Mouse (Mus musculus) granulocyte monocyte progenitor cell, adult 5-6 weeks (primary cell): ENCODE results near the gene Serinc2. TPM values are rescaled to one million over a fixed set of nuclear protein-coding genes. Genes with fewer than 3 reads are reported as not detected.
"Not testable (repeated sequence)": the region's sequence is repeated elsewhere in the genome, so short reads cannot be mapped to it uniquely, and the experiment has no call there.

Source experiments
- ATAC-seq: replicated peaks from 2 replicates; pipeline ENCODE4 v1.8.0; 2016; ENCODE audit warnings: mild to moderate bottlenecking, moderate TSS enrichment, inconsistent platforms; ENCODE audit not compliant: poor library complexity, severe bottlenecking
- total RNA-seq, 2 experiments: library from RNA; stranded (forward) in 1 of 2; stranded (reverse) in 1 of 2; fragments of 200-712, 200-1000 nt in 1 of 2; fragments of >200 nt in 1 of 2; fragmentation: Nextera tagmentation in 1 of 2; gene quantifications; 2 replicates each; pipeline ENCODE4 v1.2.3; 2014 to 2017

The Serinc2 gene
- total RNA-seq, 2 experiments from 2014 or later = not detected

DNA sequence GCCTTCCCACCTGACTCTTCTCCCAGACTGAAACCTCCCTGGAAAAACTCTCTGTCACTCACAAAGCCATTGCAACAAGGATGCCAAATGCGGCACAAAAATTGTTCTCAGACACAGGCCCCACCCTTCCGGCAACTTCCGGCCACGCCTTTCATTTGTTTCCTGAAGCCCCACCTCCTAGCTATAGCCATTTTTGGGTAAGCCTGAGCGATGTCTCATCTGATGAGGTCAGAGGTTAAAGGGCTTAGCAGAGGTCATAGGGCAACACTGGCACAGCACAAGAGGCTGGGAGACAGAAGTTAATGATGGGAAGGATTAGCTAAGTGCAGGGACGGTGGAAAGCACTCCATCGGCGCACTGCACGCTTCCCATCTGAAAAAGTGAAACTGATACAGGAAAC is 12.4 kb downstream of the Serinc2 start:
- ATAC-seq = no peak

DNA sequence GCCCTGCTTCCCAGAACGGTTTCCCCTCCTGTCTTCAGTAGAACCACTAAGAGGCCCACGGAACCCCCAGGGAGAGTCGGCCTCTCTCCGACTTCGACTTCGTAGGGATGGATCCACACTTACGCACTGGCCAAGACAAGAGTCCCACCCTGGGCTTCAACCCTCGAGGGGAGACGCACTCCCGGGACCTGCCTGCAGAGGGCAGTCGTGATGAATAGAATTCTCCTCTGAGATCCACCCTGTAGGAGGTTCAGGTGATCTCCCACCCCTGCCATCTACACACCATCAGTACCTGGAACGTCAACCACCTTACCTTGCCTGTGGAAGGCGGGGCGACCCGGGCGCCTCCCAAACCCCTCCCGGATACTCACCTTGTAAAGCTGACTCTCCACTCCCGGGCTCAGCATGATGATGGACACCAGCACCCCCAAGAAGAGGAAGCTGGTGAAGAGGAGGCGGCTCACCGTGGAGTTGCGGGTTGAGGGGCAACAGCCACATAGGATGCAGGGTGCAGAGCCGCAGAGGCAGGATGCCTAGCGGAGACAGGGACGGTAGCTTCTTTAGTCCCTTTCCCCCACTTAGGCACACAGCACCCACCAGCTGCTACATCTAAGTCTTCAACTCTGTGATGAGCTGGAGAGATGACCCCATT is 14.2 kb downstream of the Serinc2 start:
- peak; percentile 79 for ATAC-seq

DNA sequence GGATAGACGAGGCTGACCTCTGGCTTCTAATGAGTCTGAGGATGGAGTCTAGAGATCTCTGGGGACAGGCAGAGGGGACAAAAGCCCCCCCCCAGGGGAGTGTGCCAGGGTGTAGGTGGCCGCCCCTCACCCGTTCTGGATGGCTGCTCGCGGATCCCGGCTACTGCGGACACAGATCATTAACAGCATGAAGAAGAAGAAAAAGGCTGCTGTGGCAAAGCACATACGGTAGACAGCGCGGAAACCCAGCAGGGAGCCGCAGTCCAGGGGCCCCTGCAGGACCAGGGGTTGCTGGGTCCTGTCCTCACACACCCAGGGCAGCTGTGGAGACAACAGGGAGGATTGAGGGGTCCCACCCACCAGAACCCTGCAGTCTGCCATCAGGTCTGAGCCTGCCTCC is 14.9 kb downstream of the Serinc2 start:
- no peak for ATAC-seq

- no peak for ATAC-seq
These were observed 18.6 kb downstream of the Serinc2 start for GRCm38 (mm10) chr4:130260406-130260805.

- peak; percentile 29; the same call in 1 of the 2 replicates for ATAC-seq
These were observed 26.4 kb downstream of the Serinc2 start for GRCm38 (mm10) chr4:130252441-130253157.

GRCm38 (mm10) chr4:130251763-130252162 is 27.2 kb downstream of the Serinc2 start:
- ATAC-seq = 0 out of 2 replicates have a peak, but pooled peaks have one; percentile 13

- peak; percentile 65 for ATAC-seq
These were observed 27.8 kb downstream of the Serinc2 start for GRCm38 (mm10) chr4:130251172-130251705.

- ATAC-seq = no peak
These were observed 30.4 kb downstream of the Serinc2 start for GRCm38 (mm10) chr4:130248636-130249035.

DNA sequence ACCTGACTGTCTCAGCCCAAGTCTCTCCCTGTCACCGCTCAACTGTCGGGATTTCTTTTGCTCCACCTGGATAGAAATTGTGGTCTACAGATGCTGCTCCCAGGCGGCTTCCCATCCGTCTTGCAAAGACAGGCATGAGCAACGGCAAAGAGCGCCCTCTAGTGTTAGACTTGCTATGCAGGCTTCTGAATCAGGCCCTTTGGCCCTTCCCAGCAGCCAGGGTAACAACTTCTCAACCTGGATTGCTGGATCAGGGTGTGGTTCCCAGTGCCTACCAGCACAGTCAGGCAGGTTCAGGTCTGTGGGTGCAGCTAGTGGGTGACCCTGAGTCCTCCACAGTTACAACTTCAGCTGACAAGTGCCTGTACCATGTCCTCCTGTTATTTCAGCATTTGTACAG is 32.9 kb downstream of the Serinc2 start:
- ATAC-seq = peak; percentile 66

GRCm38 (mm10) chr4:130244749-130245148 is 34.3 kb downstream of the Serinc2 start:
- no peak for ATAC-seq

DNA sequence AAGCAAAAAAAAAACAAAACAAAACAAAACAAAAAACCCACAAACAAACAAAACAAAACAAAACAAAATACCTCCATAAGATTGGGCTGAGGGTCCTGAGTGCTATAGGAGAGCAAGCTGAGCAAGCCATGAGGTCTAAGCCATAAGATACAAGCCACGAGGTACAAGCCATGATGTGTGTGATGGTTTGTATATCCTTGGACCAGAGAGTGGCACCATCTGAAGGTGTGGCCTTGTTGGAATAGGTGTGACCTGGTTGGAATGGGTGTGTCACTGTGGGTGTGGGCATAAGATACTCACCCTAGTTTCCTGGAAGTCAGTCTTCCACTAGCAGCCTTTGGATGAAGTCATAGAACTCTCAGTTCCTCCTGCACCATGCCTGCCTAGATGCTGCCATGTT is 35.4 kb downstream of the Serinc2 start:
- ATAC-seq = not testable (repeated sequence)

GRCm38 (mm10) chr4:130242956-130243355 is 36.0 kb downstream of the Serinc2 start:
- ATAC-seq = no peak

GRCm38 (mm10) chr4:130240695-130241094 is 38.3 kb downstream of the Serinc2 start:
- no peak for ATAC-seq

DNA sequence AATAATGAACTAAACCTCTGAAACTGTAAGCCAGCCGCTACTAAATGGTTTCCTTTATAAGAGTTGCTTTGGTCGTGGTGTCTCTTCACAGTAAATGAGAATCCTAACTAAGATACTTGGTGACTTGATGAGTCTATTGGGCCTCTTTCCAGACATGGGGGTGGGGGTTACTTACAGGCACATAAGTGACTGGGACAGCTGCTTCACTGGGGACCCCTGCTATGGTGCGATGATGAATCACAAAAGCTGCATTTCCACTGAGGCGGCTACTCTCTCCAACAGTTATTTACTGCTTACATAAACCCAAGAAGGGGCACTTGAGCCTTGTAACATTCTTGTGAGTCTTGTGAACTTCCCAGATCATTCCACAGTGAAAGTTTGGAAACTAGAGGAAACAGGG is 41.4 kb downstream of the Serinc2 start:
- no peak for ATAC-seq

- no peak for ATAC-seq
These were observed 42.6 kb downstream of the Serinc2 start for GRCm38 (mm10) chr4:130236361-130236760.

- ATAC-seq = no peak
These were observed 54.9 kb downstream of the Serinc2 start for GRCm38 (mm10) chr4:130224071-130224470.

GRCm38 (mm10) chr4:130222179-130222578 is 56.8 kb downstream of the Serinc2 start, which contains the start of gene Gm853:
Gm853 (minus strand) TSS chr4:130222401.
- no peak for ATAC-seq

DNA sequence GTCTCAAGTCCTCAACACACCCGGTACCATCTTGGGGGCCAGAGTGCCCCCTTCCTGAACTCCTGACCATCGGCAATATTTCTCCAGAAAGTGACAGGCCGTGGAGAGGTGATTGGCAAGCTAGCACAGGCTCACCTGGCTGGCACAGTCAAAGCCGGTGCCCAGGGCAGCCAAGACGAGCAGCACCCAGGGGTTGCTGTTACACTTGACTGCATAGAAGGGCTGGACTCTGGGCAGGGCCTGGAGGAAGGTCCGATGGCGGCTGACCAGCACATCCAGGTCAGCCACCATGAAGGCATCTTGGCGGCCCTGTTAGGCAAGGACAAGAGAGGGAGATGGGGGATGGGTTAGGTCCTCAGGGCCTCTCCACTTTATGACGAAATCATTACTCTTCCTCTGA is 58.8 kb downstream of the Serinc2 start:
- no peak for ATAC-seq

- no peak for ATAC-seq
These were observed 63.6 kb downstream of the Serinc2 start for GRCm38 (mm10) chr4:130215392-130215791.

DNA sequence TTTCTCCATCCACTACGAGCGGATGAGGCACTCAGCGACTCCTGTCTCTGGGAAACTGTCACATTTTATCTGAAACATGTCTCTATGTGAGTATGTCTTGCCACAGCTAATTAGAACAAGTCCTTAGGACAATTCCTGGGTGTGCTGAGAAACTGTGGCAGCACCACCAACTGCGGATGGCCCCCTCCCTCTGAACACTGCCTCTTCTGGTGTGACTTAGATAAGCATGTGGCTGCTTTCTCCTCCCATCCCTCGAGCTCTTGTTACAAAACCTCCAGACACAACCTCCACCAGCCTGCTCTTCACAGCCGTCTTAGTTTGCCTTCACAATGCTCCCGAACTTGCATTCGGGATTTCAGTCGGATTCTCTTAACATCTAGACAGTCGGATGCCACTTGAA is 65.1 kb downstream of the Serinc2 start:
- ATAC-seq = no peak

- no peak for ATAC-seq
These were observed 65.8 kb downstream of the Serinc2 start for GRCm38 (mm10) chr4:130213197-130213596.

DNA sequence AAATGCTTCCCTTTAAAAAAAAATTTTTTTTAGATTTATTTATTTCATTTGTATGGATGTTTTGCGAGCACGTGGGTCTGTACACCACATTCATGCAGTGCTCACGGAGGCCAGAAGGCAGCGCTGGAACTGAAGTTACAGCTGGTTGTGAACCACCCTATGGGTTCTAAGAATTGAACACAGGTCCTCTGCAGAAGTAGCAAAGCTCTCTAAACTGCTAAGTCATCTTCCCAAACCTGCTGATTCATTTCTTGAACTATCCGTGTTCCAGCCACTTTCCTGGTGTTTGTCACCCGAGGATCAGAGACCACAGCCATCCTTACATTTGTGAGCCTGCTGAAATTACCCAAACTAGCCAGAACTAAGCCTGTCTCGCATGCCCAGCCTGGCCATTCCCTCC is 66.6 kb downstream of the Serinc2 start:
- no peak for ATAC-seq
